Mouse (Mus musculus): ENCODE measurements around the gene Acoxl.

The Acoxl gene

GRCm38 (mm10) chr2:128034066-128034665 lies 195.5 kb downstream of the Acoxl start:
- no peak for DNase-seq (ENCODE audit: low read depth)

DNA sequence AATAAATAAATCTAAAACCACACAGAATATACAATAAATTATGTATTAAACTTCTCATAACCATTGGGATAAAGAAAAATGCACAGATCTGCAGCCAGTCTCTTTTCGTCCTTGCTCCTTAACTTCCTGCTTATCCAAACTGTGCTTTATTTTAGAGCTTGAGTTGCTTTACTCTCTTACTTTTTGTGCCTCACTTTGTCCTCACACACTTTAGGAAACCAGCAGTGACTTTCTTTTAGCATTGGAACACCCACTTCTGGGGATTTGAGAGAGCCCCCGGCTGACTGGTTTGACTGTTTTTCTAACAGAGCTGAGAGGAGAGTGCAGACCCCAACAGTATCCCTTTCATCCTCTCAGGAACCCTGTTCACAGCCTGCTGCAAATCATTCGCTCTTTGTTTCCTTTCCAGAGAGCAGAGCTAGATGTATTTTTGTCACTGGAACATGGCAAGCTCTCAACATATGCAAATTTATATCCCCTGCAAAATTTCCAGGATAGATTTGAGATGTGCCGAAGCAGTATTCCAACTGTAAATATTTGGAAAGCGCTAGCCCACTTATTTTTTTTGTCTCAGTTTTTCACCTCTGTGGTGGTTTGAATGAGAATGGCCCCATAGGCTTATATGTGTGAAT lies 199.7 kb downstream of the Acoxl start:
- no peak for DNase-seq (ENCODE audit: low read depth)

GRCm38 (mm10) chr2:128041066-128041750 lies 202.5 kb downstream of the Acoxl start:
- no peak for DNase-seq (ENCODE audit: low read depth)

GRCm38 (mm10) chr2:128046454-128046853 lies 207.8 kb downstream of the Acoxl start:
- DNase-seq (ENCODE audit: low read depth): no peak

- DNase-seq (ENCODE audit: low read depth): no peak
Observed at GRCm38 (mm10) chr2:128054905-128055304, 216.2 kb downstream of the Acoxl start.

- DNase-seq (ENCODE audit: low read depth): no peak
Observed at GRCm38 (mm10) chr2:128057872-128058271, 219.2 kb downstream of the Acoxl start.

- no peak for DNase-seq (ENCODE audit: low read depth)
Observed at GRCm38 (mm10) chr2:128058627-128059026, 220.0 kb downstream of the Acoxl start.

GRCm38 (mm10) chr2:128060213-128060612 lies 221.5 kb downstream of the Acoxl start:
- DNase-seq (ENCODE audit: low read depth): no peak

- DNase-seq (ENCODE audit: low read depth): peak; percentile 80
Observed at GRCm38 (mm10) chr2:128060680-128061287, 222.1 kb downstream of the Acoxl start.

GRCm38 (mm10) chr2:128061491-128061890 lies 222.8 kb downstream of the Acoxl start:
- DNase-seq (ENCODE audit: low read depth): peak; percentile 63

GRCm38 (mm10) chr2:128062756-128063155 lies 224.1 kb downstream of the Acoxl start:
- DNase-seq (ENCODE audit: low read depth): peak; percentile 22

DNA sequence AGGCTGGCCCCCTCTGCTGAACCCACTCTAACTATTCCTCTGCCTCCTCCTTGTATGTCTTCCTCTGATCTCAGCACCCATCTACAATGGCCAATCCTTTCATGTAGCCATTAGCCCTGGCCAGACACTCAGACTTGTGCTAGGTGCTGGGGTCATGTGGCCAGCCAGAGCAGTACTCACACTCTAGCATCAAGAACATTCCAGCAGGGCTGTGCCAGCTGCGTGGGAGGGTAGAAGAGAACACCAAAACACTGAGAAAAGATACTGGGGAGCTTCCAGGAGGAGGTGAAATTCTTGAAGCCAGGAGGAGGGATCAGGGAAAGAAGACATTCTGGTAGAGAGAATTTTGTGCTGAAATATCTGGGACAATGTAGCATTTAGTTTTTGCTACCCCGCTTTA lies 226.3 kb downstream of the Acoxl start:
- DNase-seq (ENCODE audit: low read depth): no peak

DNA sequence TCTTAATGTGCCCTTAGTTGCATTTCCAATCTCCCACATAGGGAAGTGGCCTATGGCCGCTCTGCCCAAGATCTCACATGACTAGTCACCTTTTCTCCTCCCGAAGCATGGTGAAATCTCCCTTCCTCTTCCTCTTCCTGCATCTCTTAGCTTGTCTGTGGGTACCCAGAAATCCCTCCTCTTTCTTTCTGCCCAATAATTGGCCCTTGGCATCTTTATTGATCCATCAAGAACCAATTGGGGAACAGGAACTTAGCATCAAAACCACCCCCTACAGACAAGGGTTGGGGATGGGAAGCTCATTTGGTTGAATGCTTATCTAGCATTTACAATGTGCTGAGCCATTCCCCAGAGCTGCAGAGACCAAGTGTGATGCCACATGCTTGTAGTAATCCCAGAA lies 226.9 kb downstream of the Acoxl start:
- no peak for DNase-seq (ENCODE audit: low read depth)

- no peak for DNase-seq (ENCODE audit: low read depth)
Observed at GRCm38 (mm10) chr2:128067162-128067561, 228.5 kb downstream of the Acoxl start.

DNA sequence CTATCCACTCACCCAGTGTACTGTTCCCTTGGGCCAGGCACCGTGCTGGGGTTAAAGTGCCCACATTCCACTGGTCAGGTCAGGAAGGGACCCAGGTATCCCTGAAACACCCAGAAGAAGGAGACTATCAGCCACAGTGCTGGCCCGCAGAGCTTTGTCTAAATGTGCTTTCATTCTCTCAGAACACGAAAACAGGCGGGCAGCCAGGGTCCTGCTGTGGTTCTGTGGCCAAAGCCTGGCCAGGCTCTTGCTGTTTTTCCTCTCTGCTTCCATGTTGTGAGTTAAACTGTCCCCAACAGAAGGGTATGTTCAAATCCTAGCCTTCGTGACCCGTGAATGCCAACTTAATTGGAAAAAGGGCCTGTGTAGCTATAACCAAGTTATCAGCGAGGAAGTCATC lies 228.9 kb downstream of the Acoxl start:
- no peak for DNase-seq (ENCODE audit: low read depth)

- no peak for DNase-seq (ENCODE audit: low read depth)
Observed at GRCm38 (mm10) chr2:128068176-128068575, 229.5 kb downstream of the Acoxl start.

- DNase-seq (ENCODE audit: low read depth): no peak
Observed at GRCm38 (mm10) chr2:128069025-128069424, 230.3 kb downstream of the Acoxl start.

- no peak for DNase-seq (ENCODE audit: low read depth)
Observed at GRCm38 (mm10) chr2:128071791-128072190, 233.1 kb downstream of the Acoxl start.

GRCm38 (mm10) chr2:128072944-128073343 lies 234.3 kb downstream of the Acoxl start:
- DNase-seq (ENCODE audit: low read depth): peak; percentile 58

DNA sequence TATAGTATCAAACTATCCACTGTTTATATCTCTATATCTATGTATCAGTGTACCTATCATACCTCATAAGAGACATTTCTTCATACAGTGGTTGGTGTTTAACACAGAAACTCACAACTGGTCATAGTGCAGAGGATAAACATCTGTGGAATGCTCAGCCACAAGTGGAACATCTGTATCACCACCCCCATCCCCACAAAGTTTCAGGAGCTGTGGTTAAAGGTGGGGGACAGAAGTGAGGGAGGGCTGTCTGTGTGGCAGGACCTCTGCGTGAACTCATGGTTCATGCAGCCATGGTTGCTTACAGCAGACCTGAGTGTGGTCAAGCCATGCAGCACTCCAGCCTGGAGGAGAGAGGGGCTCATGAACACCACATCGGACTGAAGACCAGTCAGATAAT lies 234.9 kb downstream of the Acoxl start:
- peak; percentile 25 for DNase-seq (ENCODE audit: low read depth)

- DNase-seq (ENCODE audit: low read depth): no peak
Observed at GRCm38 (mm10) chr2:128076936-128077335, 238.3 kb downstream of the Acoxl start.

- peak; percentile 59 for DNase-seq (ENCODE audit: low read depth)
Observed at GRCm38 (mm10) chr2:128078859-128079258, 240.2 kb downstream of the Acoxl start.

GRCm38 (mm10) chr2:128079316-128079715 lies 240.6 kb downstream of the Acoxl start:
- no peak for DNase-seq (ENCODE audit: low read depth)
